Mouse (Mus musculus) gastrocnemius, postnatal 36 days (tissue): ENCODE measurements around the gene Tmem237. TPM values are rescaled to one million over a fixed set of nuclear protein-coding genes. Genes with fewer than 3 reads are reported as not detected.
A peak's percentile ranks its signal among the peaks of the same experiment; 100 is the strongest.

Experiments
- DNase-seq, 2 experiments: peaks; one replicate each; pipeline ENCODE4 v3.0.0; 2022
- intact Hi-C: fragments of 180-260 bp; cut with DNase I; formaldehyde crosslinking; loops from one replicate; pipeline ENCODE4 v1.15.1; 2025
- long read RNA-seq, 2 experiments: library from polyadenylated mRNA; stranded (forward); transcript quantifications; one replicate each; pipeline ENCODE4 v2.0.0; 2021
- total RNA-seq, 2 experiments: library from RNA; stranded (reverse); gene quantifications; 2 replicates each; pipeline ENCODE4 v1.2.3; 2021

The Tmem237 gene
- 1 to 10 TPM; 2.2 to 2.6 TPM for total RNA-seq
- long read RNA-seq, experiment 1: 0 reads
- long read RNA-seq, experiment 2, partial matches to known transcripts: 0 of 1 reads
- long read RNA-seq, experiment 2, other reads (novel, unspliced or antisense): 1 of 1 reads

- intact Hi-C loops: no loop called here
- peak; percentile 89 to 92 for DNase-seq
Observed at GRCm38 (mm10) chr1:59119720-59120457, at the start of gene Tmem237. Gene Tmem237, minus strand, starts transcription at chr1:59120408.

- intact Hi-C loops: no loop called here
- no peak for DNase-seq
Observed at GRCm38 (mm10) chr1:59169586-59169985, 49.4 kb upstream of the Tmem237 start.

- intact Hi-C loops: no loop called here
- DNase-seq: no peak
Observed at GRCm38 (mm10) chr1:59168556-59168955, 48.3 kb upstream of the Tmem237 start.

- no peak for DNase-seq
- intact Hi-C loops: no loop called here
Observed at GRCm38 (mm10) chr1:59167654-59168425, 47.6 kb upstream of the Tmem237 start.

GRCm38 (mm10) chr1:59166232-59166905 is 46.2 kb upstream of the Tmem237 start:
- intact Hi-C loops: no loop called here
- DNase-seq: no peak

GRCm38 (mm10) chr1:59163918-59164317 is 43.7 kb upstream of the Tmem237 start:
- intact Hi-C loops: no loop called here
- DNase-seq: no peak

- intact Hi-C loops: no loop called here
- DNase-seq: no peak
Observed at GRCm38 (mm10) chr1:59163030-59163461, 42.8 kb upstream of the Tmem237 start, which contains the start of gene Mpp4. Gene Mpp4, minus strand, starts transcription at chr1:59163389.

- intact Hi-C loops: no loop called here
- no peak for DNase-seq
Observed at GRCm38 (mm10) chr1:59162309-59163024, 42.3 kb upstream of the Tmem237 start.

GRCm38 (mm10) chr1:59161396-59161795 is 41.2 kb upstream of the Tmem237 start:
- no peak for DNase-seq
- intact Hi-C loops: no loop called here

- DNase-seq: no peak
- intact Hi-C loops: no loop called here
Observed at GRCm38 (mm10) chr1:59160871-59161270, 40.7 kb upstream of the Tmem237 start.

GRCm38 (mm10) chr1:59159136-59159535 is 38.9 kb upstream of the Tmem237 start:
- intact Hi-C loops: no loop called here
- no peak for DNase-seq

GRCm38 (mm10) chr1:59158498-59158897 is 38.3 kb upstream of the Tmem237 start:
- intact Hi-C loops: no loop called here
- DNase-seq: no peak

- no peak for DNase-seq
- intact Hi-C loops: no loop called here
Observed at GRCm38 (mm10) chr1:59157846-59158245, 37.6 kb upstream of the Tmem237 start.

- intact Hi-C loops: no loop called here
- no peak for DNase-seq
Observed at GRCm38 (mm10) chr1:59152346-59152745, 32.1 kb upstream of the Tmem237 start.

- DNase-seq: no peak
- intact Hi-C loops: no loop called here
Observed at GRCm38 (mm10) chr1:59150542-59150941, 30.3 kb upstream of the Tmem237 start.

GRCm38 (mm10) chr1:59144543-59144942 is 24.3 kb upstream of the Tmem237 start:
- intact Hi-C loops: loop anchor here (5.0 kb wide), 1 partner anchor 372 kb away; no protein-coding TSS in a partner anchor

GRCm38 (mm10) chr1:59142809-59143208 is 22.6 kb upstream of the Tmem237 start:
- intact Hi-C loops: loop anchor here (5.0 kb wide), 1 partner anchor 371 kb away; no protein-coding TSS in a partner anchor
- peak; percentile 30 to 47 for DNase-seq

More at GRCm38 (mm10) chr1:59144543-59144942, 24.3 kb upstream of the Tmem237 start:
- no peak for DNase-seq

- intact Hi-C loops: no loop called here
- no peak for DNase-seq
Observed at GRCm38 (mm10) chr1:59134419-59134818, 14.2 kb upstream of the Tmem237 start.

- intact Hi-C loops: no loop called here
- no peak for DNase-seq
Observed at GRCm38 (mm10) chr1:59128879-59129278, 8.7 kb upstream of the Tmem237 start.

GRCm38 (mm10) chr1:59125558-59125957 is 5.3 kb upstream of the Tmem237 start:
- intact Hi-C loops: no loop called here
- DNase-seq: no peak
